Mouse (Mus musculus) liver, adult 2 months (tissue): Measurements from ENCODE around the gene Mitf.

Experiments
- CTCF ChIP-seq: fragments of 200-500 bp; IDR thresholded peaks from 2 replicates; pipeline ENCODE4 v1.5.1; 2011; ENCODE audit warnings: low read depth, low read length, control low read depth
- POLR2A ChIP-seq: fragments of 200-500 bp; IDR thresholded peaks from 2 replicates; pipeline ENCODE4 v1.6.1; 2011; ENCODE audit warnings: low read length, control low read depth; ENCODE audit not compliant: insufficient read depth; ENCODE audit errors: extremely low read depth

DNA sequence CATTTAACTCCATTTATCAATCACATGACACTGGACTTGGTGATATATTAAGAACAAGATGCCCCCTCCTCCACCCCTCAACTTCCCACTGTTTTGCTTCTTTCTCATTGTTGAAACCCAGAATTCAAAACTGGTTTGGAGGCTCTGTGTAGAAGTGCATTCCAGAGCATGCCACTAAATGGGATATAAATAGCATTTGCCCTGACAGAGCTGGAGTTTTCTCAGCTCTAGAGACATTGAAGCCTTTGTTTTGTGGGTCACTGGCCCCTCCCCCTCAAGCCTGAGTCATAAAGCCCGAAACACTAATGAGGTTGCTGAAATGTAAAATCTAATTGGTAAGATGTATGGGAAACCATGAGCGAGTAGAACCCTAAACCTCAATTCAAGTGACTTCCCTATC, 76.6 kb downstream of the Mitf start:
- TF ChIP-seq CTCF (no peak), POLR2A (no peak)
